Mouse (Mus musculus) MN1 (cell line): ENCODE measurements around the gene Gm9844.
"Not testable (repeated sequence)": the region's sequence is repeated elsewhere in the genome, so short reads cannot be mapped to it uniquely, and the experiment has no call there.

Source experiments
- DNase-seq: peaks from one replicate; pipeline ENCODE4 v3.0.0-alpha.2; 2016; ENCODE audit warnings: low spot score

Gene Gm9844

GRCm38 (mm10) chr7:24861913-24862312, at the start of gene Gm9844:
Gm9844 (plus strand) TSS chr7:24862213.
- no peak for DNase-seq

- peak; percentile 79 for DNase-seq
Measured at GRCm38 (mm10) chr7:24817502-24817901, 44.5 kb upstream of the Gm9844 start.

- no peak for DNase-seq
Measured at GRCm38 (mm10) chr7:24824452-24824851, 37.6 kb upstream of the Gm9844 start.

- no peak for DNase-seq
Measured at GRCm38 (mm10) chr7:24827181-24827580, 34.8 kb upstream of the Gm9844 start.

- not testable (repeated sequence) for DNase-seq
Measured at GRCm38 (mm10) chr7:24838732-24839409, 23.1 kb upstream of the Gm9844 start.

GRCm38 (mm10) chr7:24839410-24839808, 22.6 kb upstream of the Gm9844 start:
- DNase-seq: no peak

- no peak for DNase-seq
Measured at GRCm38 (mm10) chr7:24840331-24840730, 21.7 kb upstream of the Gm9844 start.

- DNase-seq: no peak
Measured at GRCm38 (mm10) chr7:24841009-24841408, 21.0 kb upstream of the Gm9844 start.

GRCm38 (mm10) chr7:24844144-24844543, 17.9 kb upstream of the Gm9844 start:
- DNase-seq: no peak

GRCm38 (mm10) chr7:24845181-24845580, 16.8 kb upstream of the Gm9844 start:
- no peak for DNase-seq

- peak; percentile 13 for DNase-seq
Measured at GRCm38 (mm10) chr7:24845713-24846112, 16.3 kb upstream of the Gm9844 start.

- DNase-seq: not testable (repeated sequence)
Measured at GRCm38 (mm10) chr7:24846576-24846975, 15.4 kb upstream of the Gm9844 start.

- DNase-seq: peak; percentile 34
Measured at GRCm38 (mm10) chr7:24850162-24850561, 11.9 kb upstream of the Gm9844 start.

GRCm38 (mm10) chr7:24850899-24851303, 11.1 kb upstream of the Gm9844 start:
- DNase-seq: peak; percentile 59

GRCm38 (mm10) chr7:24851596-24852325, 10.3 kb upstream of the Gm9844 start:
- no peak for DNase-seq

- peak; percentile 50 for DNase-seq
Measured at GRCm38 (mm10) chr7:24852557-24853232, 9.3 kb upstream of the Gm9844 start.

- DNase-seq: no peak
Measured at GRCm38 (mm10) chr7:24853233-24853563, 8.8 kb upstream of the Gm9844 start.

- DNase-seq: no peak
Measured at GRCm38 (mm10) chr7:24853695-24854094, 8.3 kb upstream of the Gm9844 start.

- DNase-seq: no peak
Measured at GRCm38 (mm10) chr7:24856460-24857120, 5.4 kb upstream of the Gm9844 start.

GRCm38 (mm10) chr7:24859234-24859633, 2.8 kb upstream of the Gm9844 start:
- DNase-seq: no peak

- no peak for DNase-seq
Measured at GRCm38 (mm10) chr7:24862853-24863252, 840 bp downstream of the Gm9844 start.

- DNase-seq: peak; percentile 50
Measured at GRCm38 (mm10) chr7:24864156-24864555, 2.1 kb downstream of the Gm9844 start.

- DNase-seq: no peak
Measured at GRCm38 (mm10) chr7:24869080-24869479, 7.1 kb downstream of the Gm9844 start.
